Mouse (Mus musculus): ENCODE results near the gene Ssr3. TPM values are rescaled to one million over a fixed set of nuclear protein-coding genes. Genes with fewer than 3 reads are reported as not detected.

The Ssr3 gene
- polyA plus RNA-seq, 1 experiment from 2014 or later: 238 TPM

DNA sequence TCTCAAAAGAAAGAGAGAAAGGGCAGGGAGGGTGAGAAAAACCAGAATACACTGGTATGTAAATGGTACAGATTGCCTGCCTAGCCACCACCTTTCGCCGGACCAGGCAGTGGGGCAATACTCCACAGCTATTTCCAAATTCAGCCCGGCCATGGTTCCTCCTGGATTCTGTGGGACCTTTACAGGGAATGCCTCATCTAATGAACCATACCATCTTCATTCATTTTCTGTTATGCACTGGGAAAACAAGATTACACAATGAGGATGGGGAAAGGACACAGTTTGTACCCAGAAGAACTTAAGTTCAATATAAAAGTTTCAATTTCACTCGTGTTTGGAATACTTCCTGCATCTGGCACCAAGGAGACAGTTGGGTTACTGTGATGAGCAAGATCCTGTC lies 19.9 kb downstream of the Ssr3 start:
- Histone ChIP-seq H3K4me3 (no peak overlapping the region), H3K36me3 (peaks cover 38% of the 10 kb centered on the region)

DNA sequence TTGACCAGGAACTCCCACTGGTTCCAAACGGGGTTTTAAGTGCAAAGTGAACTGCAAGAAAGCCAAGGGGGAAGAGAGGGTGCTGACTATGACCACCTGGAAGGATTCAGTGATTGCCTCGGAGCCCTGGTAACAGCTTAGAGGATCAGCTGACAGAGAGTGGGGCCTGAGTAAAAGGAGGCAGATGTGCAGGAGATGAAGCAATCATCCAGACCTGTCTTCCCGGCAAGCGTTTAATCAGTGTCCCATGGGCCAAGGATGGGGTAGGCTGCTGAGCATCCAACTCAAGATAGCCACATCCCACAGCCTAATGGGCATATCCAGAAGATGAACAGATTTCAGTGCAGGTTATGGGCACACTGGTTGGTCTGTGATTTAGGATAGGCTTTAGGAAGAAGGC lies 24.5 kb downstream of the Ssr3 start:
- Histone ChIP-seq H3K27ac (no peak overlapping the region), H3K4me1 (no peaks in the 10 kb centered on the region), H3K4me2 (replicated peaks) (no peak overlapping the region), H3K9me3 (no peaks in the 10 kb centered on the region), H3K36me3 (peaks cover 24% of the 10 kb centered on the region; the same call in 1 of the 2 replicates), H3K27me3 (no peaks in the 10 kb centered on the region), H3K4me3 (no peak overlapping the region), H3K9ac (no peak overlapping the region)
- ATAC-seq (ENCODE audit: insufficient number of reproducible peaks, insufficient read depth, low FRiP score, low TSS enrichment): no peak
- WGBS: 58% methylated on average over 4 of the region's 4 CpGs

More for the DNA sequence above, 19.9 kb downstream of the Ssr3 start:
- 91% methylated on average over 4 of the region's 4 CpGs for WGBS
- H3K4me1 ChIP-seq: no peaks in the 10 kb centered on the region
- H3K27ac ChIP-seq: no peak overlapping the region
- no peak overlapping the region for H3K9ac ChIP-seq
- H3K27me3 ChIP-seq: no peaks in the 10 kb centered on the region
- H3K9me3 ChIP-seq: no peaks in the 10 kb centered on the region
- no peak overlapping the region for H3K4me2 ChIP-seq (replicated peaks)
- ATAC-seq (ENCODE audit: insufficient number of reproducible peaks, insufficient read depth, low FRiP score, low TSS enrichment): no peak

DNA sequence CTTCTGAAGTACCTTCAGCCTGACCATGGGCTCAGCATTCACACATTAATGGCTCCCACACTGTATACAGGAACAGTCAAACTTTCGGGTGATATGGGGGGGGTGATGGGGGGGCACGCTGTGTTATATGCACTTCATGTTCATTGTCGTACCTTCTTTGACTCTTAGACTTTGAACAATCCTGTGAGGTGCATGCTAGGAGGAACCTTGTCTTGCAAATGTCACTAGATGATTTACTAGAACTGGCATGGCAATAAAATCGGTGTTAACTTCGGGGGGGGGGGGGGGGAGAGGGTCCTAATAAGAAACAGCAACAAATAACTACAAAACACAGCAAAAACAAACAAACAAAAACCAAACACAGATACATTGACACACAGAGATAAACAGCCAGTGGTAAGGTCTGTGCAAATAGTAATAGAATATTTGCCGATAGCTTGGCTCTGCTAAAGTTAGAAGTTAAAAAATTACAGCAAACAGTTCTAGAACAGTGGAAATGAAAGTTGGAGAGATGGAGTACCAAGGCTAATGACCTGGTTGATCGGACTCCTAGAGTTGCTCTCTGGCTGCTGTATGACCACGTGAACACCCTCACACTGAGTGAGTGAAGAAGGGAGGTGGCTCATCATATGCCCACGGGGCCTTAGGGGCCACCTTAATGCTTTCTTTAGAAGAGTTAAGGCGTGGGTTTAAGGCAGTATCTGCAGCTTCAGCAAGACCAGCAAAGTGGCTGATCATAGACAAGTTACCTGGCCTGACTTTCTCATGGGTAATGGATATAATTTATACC lies 26.3 kb downstream of the Ssr3 start:
- no peaks in the 10 kb centered on the region for H3K27me3 ChIP-seq
- H3K4me1 ChIP-seq: no peaks in the 10 kb centered on the region
- H3K9ac ChIP-seq: no peak overlapping the region
- H3K36me3 ChIP-seq: peaks cover 8% of the 10 kb centered on the region; the same call in 1 of the 2 replicates
- H3K4me2 ChIP-seq (replicated peaks): no peak overlapping the region
- no peak overlapping the region for H3K4me3 ChIP-seq
- ATAC-seq (ENCODE audit: insufficient number of reproducible peaks, insufficient read depth, low FRiP score, low TSS enrichment): no peak
- H3K27ac ChIP-seq: no peak overlapping the region
- 86% methylated on average over 10 of the region's 10 CpGs for WGBS
- no peaks in the 10 kb centered on the region for H3K9me3 ChIP-seq

- H3K4me1 ChIP-seq: no peaks in the 10 kb centered on the region
- H3K27me3 ChIP-seq: no peaks in the 10 kb centered on the region
- H3K27ac ChIP-seq: no peak overlapping the region
- no peaks in the 10 kb centered on the region for H3K9me3 ChIP-seq
- H3K4me3 ChIP-seq: no peak overlapping the region
- no peak overlapping the region for H3K4me2 ChIP-seq (replicated peaks)
- H3K36me3 ChIP-seq: 0 out of 2 replicates have a peak, but pooled peaks cover 5% of the 10 kb centered on the region
- ATAC-seq (ENCODE audit: insufficient number of reproducible peaks, insufficient read depth, low FRiP score, low TSS enrichment): no peak
- 53% methylated on average over 6 of the region's 6 CpGs for WGBS
- H3K9ac ChIP-seq: no peak overlapping the region
Measured at GRCm38 (mm10) chr3:65365184-65365583, 27.2 kb downstream of the Ssr3 start.

GRCm38 (mm10) chr3:65363438-65363837 lies 29.0 kb downstream of the Ssr3 start:
- H3K27me3 ChIP-seq: no peaks in the 10 kb centered on the region
- no peaks in the 10 kb centered on the region for H3K9me3 ChIP-seq
- 89% methylated on average over 1 of the region's 1 CpGs for WGBS
- ATAC-seq (ENCODE audit: insufficient number of reproducible peaks, insufficient read depth, low FRiP score, low TSS enrichment): no peak
- H3K4me2 ChIP-seq (replicated peaks): no peak overlapping the region
- no peak overlapping the region for H3K4me3 ChIP-seq
- H3K36me3 ChIP-seq: 0 out of 2 replicates have a peak, but pooled peaks cover 5% of the 10 kb centered on the region
- no peak overlapping the region for H3K9ac ChIP-seq
- H3K4me1 ChIP-seq: no peaks in the 10 kb centered on the region
- no peak overlapping the region for H3K27ac ChIP-seq

- Histone ChIP-seq H3K9ac (no peak overlapping the region), H3K27me3 (no peaks in the 10 kb centered on the region), H3K4me1 (no peaks in the 10 kb centered on the region), H3K27ac (no peak overlapping the region), H3K9me3 (no peaks in the 10 kb centered on the region), H3K4me3 (no peak overlapping the region), H3K36me3 (0 out of 2 replicates have a peak, but pooled peaks cover 5% of the 10 kb centered on the region), H3K4me2 (replicated peaks) (no peak overlapping the region)
- WGBS: 64% methylated on average over 8 of the region's 8 CpGs
- ATAC-seq (ENCODE audit: insufficient number of reproducible peaks, insufficient read depth, low FRiP score, low TSS enrichment): no peak
Measured at GRCm38 (mm10) chr3:65360163-65360969, 32.1 kb downstream of the Ssr3 start.

DNA sequence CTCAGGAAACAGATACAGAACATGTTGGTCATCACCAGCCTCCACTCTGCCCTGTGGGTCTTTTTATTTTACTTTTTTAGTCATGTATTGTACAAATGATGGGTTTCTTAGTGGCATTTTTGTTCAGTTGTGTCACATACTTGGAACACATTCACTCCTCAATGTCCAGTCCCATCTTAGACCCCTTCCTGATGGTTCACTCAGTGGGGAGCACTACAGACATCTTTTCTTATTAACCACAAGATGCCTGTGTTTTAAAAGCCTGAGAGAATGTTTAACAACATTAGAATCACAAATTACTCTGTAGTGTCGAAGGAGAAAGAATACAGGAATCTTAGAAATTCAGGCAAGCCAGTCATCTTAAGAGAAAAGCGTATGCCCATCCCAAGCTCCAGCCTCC lies 33.6 kb downstream of the Ssr3 start:
- no peak for ATAC-seq (ENCODE audit: insufficient number of reproducible peaks, insufficient read depth, low FRiP score, low TSS enrichment)
- WGBS: 81% methylated on average over 2 of the region's 2 CpGs
- Histone ChIP-seq H3K4me2 (replicated peaks) (no peak overlapping the region), H3K27ac (no peak overlapping the region), H3K4me3 (no peak overlapping the region), H3K9ac (no peak overlapping the region), H3K9me3 (no peaks in the 10 kb centered on the region), H3K27me3 (no peaks in the 10 kb centered on the region), H3K4me1 (no peaks in the 10 kb centered on the region), H3K36me3 (0 out of 2 replicates have a peak, but pooled peaks cover 5% of the 10 kb centered on the region)

- Histone ChIP-seq H3K4me3 (no peak overlapping the region), H3K9ac (no peak overlapping the region), H3K4me2 (replicated peaks) (no peak overlapping the region), H3K27ac (no peak overlapping the region), H3K27me3 (no peaks in the 10 kb centered on the region), H3K4me1 (no peaks in the 10 kb centered on the region), H3K9me3 (no peaks in the 10 kb centered on the region), H3K36me3 (0 out of 2 replicates have a peak, but pooled peaks cover 3% of the 10 kb centered on the region)
- ATAC-seq (ENCODE audit: insufficient number of reproducible peaks, insufficient read depth, low FRiP score, low TSS enrichment): no peak
- 60% methylated on average over 2 of the region's 2 CpGs for WGBS
Measured at GRCm38 (mm10) chr3:65358275-65358674, 34.1 kb downstream of the Ssr3 start.

- Histone ChIP-seq H3K36me3 (no peaks in the 10 kb centered on the region), H3K4me2 (replicated peaks) (no peak overlapping the region)
- WGBS: 78% methylated on average over 6 of the region's 6 CpGs
Measured at GRCm38 (mm10) chr3:65355479-65355878, 36.9 kb downstream of the Ssr3 start.

DNA sequence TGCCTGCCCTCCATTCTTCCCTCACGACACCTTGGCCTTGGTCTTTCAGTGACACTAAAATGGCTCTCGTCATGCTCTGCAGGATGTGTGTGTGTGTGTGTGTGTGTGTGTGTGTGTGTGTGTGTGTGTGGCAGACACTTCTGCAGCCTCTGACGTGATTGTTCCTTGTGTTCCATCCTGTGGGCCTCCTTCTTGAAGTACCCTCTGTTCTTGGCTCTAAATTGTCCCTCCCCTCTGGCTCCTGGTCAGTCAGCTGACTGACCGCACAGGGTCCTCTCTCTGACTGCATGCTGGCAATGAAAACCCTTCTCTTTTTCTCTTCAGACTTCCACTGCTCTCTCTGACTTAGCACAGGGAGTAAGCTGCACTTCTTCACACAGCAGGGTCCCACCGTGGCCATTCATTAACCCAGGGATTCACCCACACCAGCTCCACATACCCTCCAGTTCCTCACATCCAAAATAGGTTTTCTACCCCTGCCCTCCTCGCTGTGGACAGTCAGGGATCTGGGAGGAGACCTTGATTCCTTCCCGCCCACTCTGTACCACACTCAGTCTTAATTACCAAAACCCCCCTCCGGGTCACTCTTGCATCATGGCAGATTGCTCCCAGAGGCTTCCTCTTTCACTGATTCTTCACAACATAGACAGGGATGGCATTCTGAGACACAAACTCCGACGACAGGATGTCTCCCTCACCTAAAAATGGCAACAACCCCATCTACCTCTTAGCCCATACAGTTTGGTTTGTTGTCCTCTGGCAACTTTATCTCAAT lies 39.0 kb downstream of the Ssr3 start:
- Histone ChIP-seq H3K4me3 (no peak overlapping the region), H3K36me3 (no peaks in the 10 kb centered on the region), H3K9ac (no peak overlapping the region), H3K4me2 (replicated peaks) (no peak overlapping the region), H3K27ac (no peak overlapping the region), H3K9me3 (no peaks in the 10 kb centered on the region), H3K4me1 (no peaks in the 10 kb centered on the region), H3K27me3 (no peaks in the 10 kb centered on the region)
- WGBS: 70% methylated on average over 10 of the region's 10 CpGs
- ATAC-seq (ENCODE audit: insufficient number of reproducible peaks, insufficient read depth, low FRiP score, low TSS enrichment): no peak

More at GRCm38 (mm10) chr3:65355479-65355878, 36.9 kb downstream of the Ssr3 start:
- H3K27me3 ChIP-seq: no peaks in the 10 kb centered on the region
- H3K9ac ChIP-seq: no peak overlapping the region
- no peaks in the 10 kb centered on the region for H3K9me3 ChIP-seq
- H3K4me3 ChIP-seq: no peak overlapping the region
- H3K27ac ChIP-seq: no peak overlapping the region
- no peaks in the 10 kb centered on the region for H3K4me1 ChIP-seq
- no peak for ATAC-seq (ENCODE audit: insufficient number of reproducible peaks, insufficient read depth, low FRiP score, low TSS enrichment)

DNA sequence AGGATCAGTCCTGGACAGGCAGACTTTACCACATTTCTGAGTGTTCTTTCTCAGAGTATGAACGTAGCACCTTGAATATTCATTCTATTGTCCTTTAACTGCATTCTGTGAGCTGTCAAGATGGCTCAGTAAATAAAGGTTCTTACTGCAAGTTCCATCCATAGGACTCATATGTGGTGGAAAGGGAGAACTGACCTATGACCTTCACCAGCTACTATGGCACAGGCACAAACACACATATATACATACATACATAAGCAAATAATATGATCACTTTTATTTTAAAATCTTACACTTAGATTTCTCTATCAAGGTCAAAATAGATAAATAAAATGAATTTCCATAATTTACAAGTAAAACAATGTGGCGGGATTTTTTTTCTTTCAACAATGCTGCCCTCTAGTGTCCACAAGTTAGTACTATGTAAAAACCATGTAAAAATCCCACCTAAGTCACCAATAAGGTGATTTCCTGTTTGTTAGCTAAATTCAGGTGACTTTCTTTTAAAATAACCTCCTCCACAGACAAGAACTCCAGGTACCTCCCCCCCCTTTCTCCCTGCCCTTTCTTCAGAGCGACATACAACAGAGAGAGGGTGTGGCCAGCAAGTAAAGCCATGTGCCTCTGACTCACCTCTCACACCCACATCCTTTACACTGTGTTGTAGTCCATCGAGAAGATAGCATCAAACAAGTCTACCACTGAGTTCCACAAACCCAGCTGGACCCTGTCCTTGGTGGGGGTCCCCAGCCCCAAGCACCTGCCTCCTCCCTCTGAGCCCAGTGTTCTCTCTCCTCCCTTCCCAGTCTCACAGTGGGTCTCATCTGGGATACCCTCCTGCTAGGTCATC lies 39.9 kb downstream of the Ssr3 start:
- Histone ChIP-seq H3K36me3 (no peaks in the 10 kb centered on the region), H3K4me1 (no peaks in the 10 kb centered on the region), H3K27me3 (no peaks in the 10 kb centered on the region), H3K9ac (no peak overlapping the region), H3K27ac (no peak overlapping the region), H3K4me3 (no peak overlapping the region), H3K4me2 (replicated peaks) (no peak overlapping the region), H3K9me3 (no peaks in the 10 kb centered on the region)
- WGBS: 52% methylated on average over 4 of the region's 4 CpGs
- ATAC-seq (ENCODE audit: insufficient number of reproducible peaks, insufficient read depth, low FRiP score, low TSS enrichment): no peak

Data from embryonic facial prominence, embryonic 12.5 days (tissue).